Mouse (Mus musculus) liver, embryonic 11.5 days (tissue): Measurements from ENCODE around the gene Lama5. TPM values are rescaled to one million over a fixed set of nuclear protein-coding genes. Genes with fewer than 3 reads are reported as not detected.
A peak's percentile ranks its signal among the peaks of the same experiment; 100 is the strongest.

ENCODE experiments used
- ATAC-seq: fragments of 200-750 bp; cut with Nextera tagmentation; replicated peaks from 2 replicates; pipeline ENCODE4 v1.8.0; 2017; ENCODE audit warnings: moderate number of reproducible peaks, mild to moderate bottlenecking, moderate TSS enrichment, moderate library complexity; ENCODE audit not compliant: low FRiP score
- DNase-seq: peaks from one replicate; pipeline ENCODE4 v3.0.0-alpha.2; 2017; ENCODE audit warnings: low spot score
- H3K27ac ChIP-seq: fragments of 300-500 bp; sonication (generic); 2 replicates; pipeline ENCODE4 v1.5.1; 2014; ENCODE audit warnings: mild to moderate bottlenecking, low read depth, low read length, control low read depth
- H3K27me3 ChIP-seq: fragments of 300-500 bp; sonication (generic); replicated peaks from 2 replicates; pipeline ENCODE4 v1.6.1; 2014; ENCODE audit warnings: low read length, mixed read lengths; ENCODE audit not compliant: control insufficient read depth, insufficient read depth
- H3K36me3 ChIP-seq: fragments of 300-500 bp; sonication (generic); 2 replicates; pipeline ENCODE4 v1.6.1; 2014; ENCODE audit warnings: mild to moderate bottlenecking, low read length, moderate library complexity, mixed read lengths; ENCODE audit not compliant: control insufficient read depth, insufficient read depth
- H3K4me1 ChIP-seq: fragments of 300-500 bp; sonication (generic); replicated peaks from 2 replicates; pipeline ENCODE4 v1.6.1; 2014; ENCODE audit warnings: low read length, mixed read lengths; ENCODE audit not compliant: control insufficient read depth, insufficient read depth
- H3K4me2 ChIP-seq: fragments of 300-500 bp; sonication (generic); 2 replicates; pipeline ENCODE4 v1.6.1; 2014; ENCODE audit warnings: mild to moderate bottlenecking, control low read depth, moderate library complexity
- H3K4me3 ChIP-seq: fragments of 300-500 bp; sonication (generic); 2 replicates; pipeline ENCODE4 v1.5.1; 2014; ENCODE audit warnings: low read depth, low read length, control low read depth
- H3K9ac ChIP-seq: fragments of 300-500 bp; sonication (generic); 2 replicates; pipeline ENCODE4 v1.6.1; 2014; ENCODE audit warnings: low read depth, low read length, control low read depth
- H3K9me3 ChIP-seq: fragments of 300-500 bp; sonication (generic); 2 replicates; pipeline ENCODE4 v1.6.1; 2016; ENCODE audit warnings: low read length, inconsistent platforms, mixed read lengths; ENCODE audit not compliant: control insufficient read depth
- WGBS: fragments of 180-500 bp; shearing (Covaris S2); extraction: QIAGEN DNeasy Blood & Tissue Kit; methylation state at CpG from one replicate; pipeline ENCODE4 v1.1.7; 2014; 5-methylcytosine and 5-hydroxymethylcytosine counted together
- polyA plus RNA-seq: library from polyadenylated mRNA; unstranded; fragments of >200 nt; fragmentation: Nextera tagmentation; extraction: Ambion mirVana; gene quantifications from 2 replicates; pipeline ENCODE4 v1.2.1, GENCODE M21; 2014

The Lama5 gene
- polyA plus RNA-seq, 1 experiment from 2014 or later, result 15.5 TPM

GRCm38 (mm10) chr2:180171522-180172070 lies 54.1 kb downstream of the Lama5 start:
- peak overlapping the region; percentile 86 for H3K27ac ChIP-seq
- WGBS, result under 1% methylated on average over 76 of the region's 80 CpGs
- H3K27me3 ChIP-seq, result no peaks in the 10 kb centered on the region
- H3K4me2 ChIP-seq, result peak overlapping the region; percentile 99
- peak overlapping the region; percentile 88 for H3K4me3 ChIP-seq
- no peaks in the 10 kb centered on the region for H3K9me3 ChIP-seq
- peaks cover 24% of the 10 kb centered on the region; the same call in 1 of the 2 replicates for H3K36me3 ChIP-seq
- ATAC-seq (peak; percentile 72), DNase-seq (no peak)
- peak overlapping the region; percentile 94 for H3K9ac ChIP-seq
- H3K4me1 ChIP-seq, result peaks cover 14% of the 10 kb centered on the region

DNA sequence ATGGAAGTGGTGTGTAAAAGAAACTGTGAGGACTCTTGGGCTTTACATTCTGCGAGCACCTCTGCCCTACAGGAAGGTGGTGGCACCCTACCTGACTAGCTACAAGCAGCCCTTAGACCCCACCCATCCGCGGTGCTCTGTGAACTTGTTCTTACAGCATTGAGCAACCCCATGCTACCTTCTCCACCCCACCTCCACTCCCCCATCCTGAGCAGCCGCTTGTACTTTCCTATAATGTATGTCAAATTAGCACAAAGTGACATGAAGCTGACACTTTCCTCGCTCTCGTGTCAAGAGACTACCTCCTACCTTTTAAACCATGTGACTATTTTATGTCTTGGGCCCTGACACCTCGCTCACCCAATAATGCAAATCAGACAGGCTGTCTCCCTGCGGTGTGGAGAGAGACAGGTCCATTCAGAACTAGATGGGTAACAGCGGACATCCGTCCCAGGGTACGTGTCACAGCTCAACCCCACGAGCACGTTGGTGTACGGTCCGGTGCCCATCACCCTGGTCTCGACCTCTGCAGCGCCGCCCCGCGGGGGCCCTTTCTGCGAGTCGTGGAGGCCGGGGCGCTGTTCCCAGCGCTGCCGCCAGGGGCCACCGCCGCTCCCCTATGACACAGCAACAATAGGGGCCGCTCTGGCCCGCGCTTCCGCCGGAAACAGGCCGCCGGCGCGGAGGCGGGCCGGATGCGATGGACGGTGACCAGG lies 54.7 kb downstream of the Lama5 start, which contains the start of gene Adrm1:
Adrm1 (plus strand) TSS at position 680 of the 716 bp plus-strand sequence.
- DNase-seq, result peak; percentile 98
- peak within 1 kb of the TSS; percentile 94 for H3K9ac ChIP-seq
- peak; percentile 98 for ATAC-seq

GRCm38 (mm10) chr2:180170151-180170805 lies 55.4 kb downstream of the Lama5 start:
- Histone ChIP-seq H3K27ac (peak overlapping the region; percentile 34; the same call in 1 of the 2 replicates), H3K9ac (peak overlapping the region; percentile 56)

More for the DNA sequence above, 54.7 kb downstream of the Lama5 start, which contains the start of gene Adrm1:
- Histone ChIP-seq H3K27me3 (no peaks in the 10 kb centered on the region), H3K4me1 (peaks cover 14% of the 10 kb centered on the region), H3K4me2 (peak within 1 kb of the TSS; percentile 99), H3K27ac (peak within 1 kb of the TSS; percentile 86), H3K4me3 (peak within 1 kb of the TSS; percentile 88), H3K36me3 (peaks cover 22% of the 10 kb centered on the region; the same call in 1 of the 2 replicates), H3K9me3 (no peaks in the 10 kb centered on the region)
- WGBS, result 3% methylated on average over 41 of the region's 41 CpGs

GRCm38 (mm10) chr2:180166869-180167268 lies 58.8 kb downstream of the Lama5 start:
- Histone ChIP-seq H3K4me2 (no peak overlapping the region), H3K4me1 (peaks cover 6% of the 10 kb centered on the region), H3K4me3 (no peak overlapping the region), H3K9me3 (no peaks in the 10 kb centered on the region), H3K9ac (no peak overlapping the region), H3K27me3 (no peaks in the 10 kb centered on the region), H3K36me3 (0 out of 2 replicates have a peak, but pooled peaks cover 3% of the 10 kb centered on the region), H3K27ac (no peak overlapping the region)
- no peak for ATAC-seq
- no peak for DNase-seq
- 74% methylated on average over 2 of the region's 2 CpGs for WGBS

More at GRCm38 (mm10) chr2:180170151-180170805, 55.4 kb downstream of the Lama5 start:
- H3K4me1 ChIP-seq, result peaks cover 14% of the 10 kb centered on the region
- ATAC-seq (no peak), DNase-seq (no peak)
- no peaks in the 10 kb centered on the region for H3K9me3 ChIP-seq
- peak overlapping the region; percentile 74 for H3K4me2 ChIP-seq
- no peaks in the 10 kb centered on the region for H3K27me3 ChIP-seq
- peak overlapping the region; percentile 88; the same call in 1 of the 2 replicates for H3K4me3 ChIP-seq
- H3K36me3 ChIP-seq, result peaks cover 21% of the 10 kb centered on the region; the same call in 1 of the 2 replicates
- 85% methylated on average over 11 of the region's 11 CpGs for WGBS

DNA sequence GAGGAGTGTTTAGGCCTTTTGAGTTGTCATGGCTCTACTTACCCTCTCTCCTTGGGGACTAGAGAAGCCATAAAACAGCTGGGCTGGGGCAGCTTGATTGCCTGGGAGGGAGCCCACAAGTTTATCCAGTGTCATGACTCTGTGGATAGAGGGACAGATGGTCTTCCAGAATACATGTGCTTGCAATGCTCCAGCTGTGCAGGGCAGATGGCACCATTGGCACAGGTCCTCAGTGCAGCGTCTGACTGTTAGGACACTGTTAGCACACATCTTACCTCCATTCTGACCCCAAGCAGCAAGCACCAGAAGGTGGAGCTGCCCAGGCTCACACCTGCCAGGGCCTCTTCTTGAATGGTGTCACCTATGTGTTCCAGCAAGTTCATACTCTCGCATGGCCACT lies 59.8 kb downstream of the Lama5 start:
- ATAC-seq (no peak), DNase-seq (no peak)
- Histone ChIP-seq H3K9ac (no peak overlapping the region), H3K4me3 (no peak overlapping the region), H3K9me3 (no peaks in the 10 kb centered on the region), H3K4me1 (peaks cover 4% of the 10 kb centered on the region), H3K27me3 (no peaks in the 10 kb centered on the region), H3K4me2 (no peak overlapping the region), H3K36me3 (0 out of 2 replicates have a peak, but pooled peaks cover 3% of the 10 kb centered on the region), H3K27ac (no peak overlapping the region)
- 85% methylated on average over 2 of the region's 2 CpGs for WGBS

- H3K4me1 ChIP-seq, result no peaks in the 10 kb centered on the region
- H3K9ac ChIP-seq, result no peak overlapping the region
- H3K36me3 ChIP-seq, result peaks cover 12% of the 10 kb centered on the region
- no peak overlapping the region for H3K4me3 ChIP-seq
- H3K27me3 ChIP-seq, result no peaks in the 10 kb centered on the region
- no peak for ATAC-seq
- no peaks in the 10 kb centered on the region for H3K9me3 ChIP-seq
- H3K27ac ChIP-seq, result no peak overlapping the region
- H3K4me2 ChIP-seq, result no peak overlapping the region
- 94% methylated on average over 3 of the region's 3 CpGs for WGBS
- DNase-seq, result no peak
These were observed 67.0 kb downstream of the Lama5 start for GRCm38 (mm10) chr2:180158627-180159026.

GRCm38 (mm10) chr2:180154796-180155195 lies 70.9 kb downstream of the Lama5 start:
- H3K27me3 ChIP-seq, result no peaks in the 10 kb centered on the region
- H3K9ac ChIP-seq, result no peak overlapping the region
- no peak overlapping the region for H3K4me3 ChIP-seq
- H3K4me2 ChIP-seq, result no peak overlapping the region
- H3K4me1 ChIP-seq, result no peaks in the 10 kb centered on the region
- no peak overlapping the region for H3K27ac ChIP-seq
- ATAC-seq, result no peak
- peaks cover 15% of the 10 kb centered on the region for H3K36me3 ChIP-seq
- H3K9me3 ChIP-seq, result no peaks in the 10 kb centered on the region
- DNase-seq, result no peak
- 66% methylated on average over 3 of the region's 3 CpGs for WGBS

DNA sequence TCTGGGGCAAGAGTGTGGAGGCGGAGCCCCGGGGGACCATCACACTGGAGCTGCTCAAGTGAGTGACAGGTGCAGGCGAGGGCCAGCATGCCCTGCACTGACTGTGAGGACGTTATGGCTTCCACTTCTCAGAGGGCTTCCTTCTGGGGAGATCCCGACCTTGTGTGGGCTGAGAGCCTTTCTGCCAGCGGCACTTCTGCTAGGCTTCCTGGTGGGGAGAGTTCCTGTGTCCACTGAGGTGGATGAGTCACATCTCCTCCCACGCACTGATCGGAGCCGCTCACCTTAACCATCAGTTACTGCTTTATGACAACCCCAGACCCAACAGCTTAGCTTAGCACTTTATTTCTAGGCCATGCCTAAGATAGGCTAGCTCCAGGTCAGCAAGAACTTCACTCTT lies 77.1 kb downstream of the Lama5 start:
- Histone ChIP-seq H3K4me2 (no peak overlapping the region), H3K9ac (no peak overlapping the region), H3K4me1 (no peaks in the 10 kb centered on the region), H3K4me3 (no peak overlapping the region), H3K27me3 (no peaks in the 10 kb centered on the region), H3K36me3 (peaks cover 7% of the 10 kb centered on the region; the same call in 1 of the 2 replicates), H3K27ac (no peak overlapping the region), H3K9me3 (no peaks in the 10 kb centered on the region)
- DNase-seq, result no peak
- WGBS, result 81% methylated on average over 9 of the region's 9 CpGs
- ATAC-seq, result no peak
